Mouse (Mus musculus) urinary bladder, postnatal 4 days (tissue): ENCODE measurements around the gene Acsbg2.
A peak's percentile ranks its signal among the peaks of the same experiment; 100 is the strongest.

Experiments
- DNase-seq, 2 experiments: peaks; one replicate each; pipeline ENCODE4 v3.0.0; 2021 to 2022; ENCODE audit warnings: low spot score in 2 of 2

Acsbg2 gene

DNA sequence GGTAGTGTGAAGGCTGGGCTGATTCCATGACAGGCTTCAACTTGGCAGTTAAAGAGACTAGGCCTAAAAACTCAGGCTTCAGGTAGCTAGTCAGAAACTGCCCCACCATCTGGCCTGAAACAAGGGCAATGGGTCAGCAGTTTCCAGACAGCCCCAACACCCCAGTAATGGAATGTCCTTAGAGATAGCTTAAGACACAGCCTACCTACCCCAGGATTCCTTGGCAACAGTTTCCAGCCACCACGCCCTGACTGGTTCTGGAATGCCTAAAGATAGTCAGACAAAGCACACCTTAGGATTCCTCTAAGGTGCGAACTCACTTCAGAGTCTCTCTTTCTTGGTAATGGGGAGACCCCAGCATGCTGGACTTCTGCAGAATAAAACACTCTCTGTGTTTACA is 51.9 kb downstream of the Acsbg2 start:
- DNase-seq, result no peak

DNA sequence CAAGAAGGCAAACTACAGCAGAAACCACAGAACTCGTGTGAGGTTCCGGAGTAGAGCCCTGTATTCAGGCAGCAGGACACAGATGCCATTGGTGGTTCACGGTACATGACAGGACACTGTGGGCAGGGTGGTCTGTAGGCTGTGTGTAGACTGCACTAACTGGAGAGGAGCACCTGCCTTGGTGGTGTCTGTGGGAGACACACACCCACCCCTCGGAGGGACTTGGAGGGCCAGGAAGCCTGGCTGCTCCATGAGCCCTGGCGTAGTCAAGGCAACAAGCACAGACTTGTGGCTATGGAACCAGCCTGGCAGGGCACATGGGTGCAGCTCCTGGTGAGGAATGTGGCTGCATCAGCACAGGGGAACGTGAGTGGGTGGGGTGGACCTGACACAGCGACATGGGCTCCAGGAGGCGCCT is 54.5 kb downstream of the Acsbg2 start:
- peak in 1 of 2 experiments; percentile 49 for DNase-seq

DNA sequence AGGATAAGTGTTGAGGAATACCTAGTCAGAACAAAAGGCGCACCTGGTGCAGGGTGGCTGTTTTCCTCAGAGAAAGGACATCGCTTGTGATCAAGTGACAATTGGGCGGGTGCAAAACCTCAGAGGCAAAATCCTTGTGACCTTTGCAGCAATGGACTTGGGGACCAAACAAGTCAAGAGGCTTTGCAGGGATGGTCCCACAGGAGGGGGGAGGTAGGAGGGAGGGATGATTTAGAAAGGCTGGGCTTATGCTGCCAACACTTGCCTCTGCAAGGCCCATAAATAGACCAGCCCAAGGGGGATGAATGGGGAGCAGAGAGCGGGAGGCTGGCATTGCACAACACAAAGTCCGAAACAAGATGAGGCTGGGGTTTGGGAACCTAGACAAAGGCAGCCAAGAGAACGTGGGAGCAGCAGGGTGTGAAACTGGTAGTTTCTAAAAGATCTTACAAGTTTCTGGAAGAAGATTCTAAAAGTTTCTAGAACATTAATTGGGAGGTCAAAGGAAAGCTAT is 55.2 kb downstream of the Acsbg2 start:
- no peak for DNase-seq

DNA sequence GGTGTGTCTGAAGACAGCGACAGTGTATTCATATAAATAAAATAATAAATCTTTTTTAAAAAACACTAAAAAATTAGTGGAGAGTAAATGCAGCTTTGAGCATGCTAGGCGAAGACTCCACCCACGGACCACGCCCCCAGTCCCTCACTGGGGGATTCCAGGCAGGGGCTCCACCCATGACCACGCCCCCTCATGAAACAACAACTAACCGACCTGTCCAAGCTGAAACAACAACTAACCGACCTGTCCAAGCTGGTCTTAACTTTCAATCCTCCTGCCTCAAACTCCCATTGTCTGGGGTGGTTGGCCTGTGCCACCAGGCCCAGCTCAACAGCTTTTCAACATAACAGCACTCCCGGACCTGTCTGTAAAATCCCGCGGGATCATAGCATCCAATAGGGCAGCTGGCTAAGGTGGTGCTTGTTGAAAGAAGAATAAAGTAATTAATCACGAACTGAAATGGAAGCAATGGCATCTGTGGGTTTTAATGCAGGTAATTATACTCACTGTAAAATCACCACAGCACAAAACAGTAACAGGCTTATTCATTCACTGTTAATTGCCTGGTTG is 56.1 kb downstream of the Acsbg2 start:
- no peak for DNase-seq

DNA sequence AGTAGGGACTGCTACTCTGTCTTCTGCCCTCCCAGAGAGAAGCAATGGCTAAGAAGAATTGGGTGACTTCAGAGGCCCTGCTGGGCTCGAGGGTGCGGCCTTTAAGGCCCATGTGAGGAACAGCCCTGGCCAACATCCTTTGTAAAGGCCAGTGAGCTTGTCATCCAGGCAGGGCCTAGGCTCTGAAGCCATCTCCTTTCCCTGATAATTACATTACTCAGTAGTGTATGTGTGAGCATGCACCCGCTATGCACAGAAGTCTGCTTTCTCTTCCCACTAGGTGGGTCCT is 59.2 kb downstream of the Acsbg2 start:
- no peak for DNase-seq

DNA sequence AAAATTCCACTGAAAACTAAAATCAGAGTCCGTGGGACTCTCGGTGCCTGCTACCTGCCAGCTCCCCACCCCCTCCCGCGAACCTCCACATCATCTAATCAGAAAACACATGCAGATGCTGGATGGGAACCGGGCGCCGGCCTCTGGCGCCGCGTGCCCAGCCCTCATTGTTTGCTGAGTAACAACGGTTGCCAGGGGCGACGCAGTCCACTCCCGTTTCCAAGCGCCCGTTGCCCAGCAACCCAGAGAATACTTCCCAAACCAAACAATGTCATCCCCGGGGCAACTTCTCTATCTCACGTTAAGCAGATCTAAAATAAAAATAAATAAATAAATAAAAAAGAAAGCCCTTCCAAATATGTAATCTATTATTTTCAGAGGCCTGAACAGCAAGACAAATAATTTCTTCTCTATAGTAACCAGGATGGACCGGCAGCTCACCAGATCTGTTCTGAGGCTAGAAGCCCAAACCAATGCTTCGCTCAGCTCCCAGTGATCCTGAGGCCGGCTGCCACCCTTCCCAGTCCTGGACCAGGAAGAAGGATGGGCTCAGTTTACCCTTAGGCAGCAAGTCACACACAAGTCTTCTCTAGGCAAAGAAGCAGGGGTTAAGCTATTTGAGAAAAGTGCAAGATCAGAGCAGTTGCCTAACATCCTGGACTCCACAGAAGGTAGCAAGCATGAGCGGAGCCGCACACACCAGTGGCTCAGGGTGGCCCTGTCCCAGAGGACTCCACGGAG is 59.8 kb downstream of the Acsbg2 start:
- DNase-seq, result peak; percentile 74 to 88

DNA sequence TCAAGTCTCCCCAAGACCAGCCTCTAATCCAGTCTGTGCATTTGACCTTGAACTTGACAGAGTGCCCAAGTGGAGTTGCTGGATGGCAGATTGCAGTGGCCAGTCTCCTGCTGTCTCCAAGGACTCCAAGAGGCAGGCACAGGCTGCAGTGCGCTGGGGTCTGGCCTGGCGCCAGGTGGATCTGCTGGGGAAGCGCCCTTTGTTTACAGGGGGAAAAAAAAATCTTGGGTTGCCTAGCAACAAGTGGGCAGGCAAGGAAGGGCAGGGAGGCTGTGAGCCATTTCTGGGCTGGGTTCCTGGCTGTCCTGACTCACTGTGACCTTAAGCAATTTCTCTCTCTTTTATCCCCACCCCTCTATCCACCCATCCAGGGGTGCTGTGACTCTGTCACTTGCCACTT is 64.0 kb downstream of the Acsbg2 start:
- peak; percentile 82 to 90 for DNase-seq

DNA sequence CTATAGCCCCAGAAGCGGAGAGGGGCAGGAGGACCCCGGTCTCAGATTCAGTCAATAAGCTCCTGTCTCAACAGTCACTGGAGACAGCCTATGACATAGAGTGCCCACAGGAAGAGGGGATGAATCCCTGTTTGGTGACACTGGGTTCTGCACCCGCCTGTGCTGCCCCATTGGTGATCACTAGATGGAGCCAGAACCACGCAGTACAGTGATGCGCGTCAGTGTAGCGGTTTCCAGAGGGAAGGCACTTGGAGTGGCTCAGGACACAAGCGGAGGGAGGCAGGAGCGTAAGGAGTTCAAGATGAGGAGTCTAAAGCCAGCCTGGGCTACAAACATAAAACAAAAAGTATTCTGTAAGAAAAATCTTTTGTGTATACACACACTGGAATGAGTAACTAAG is 65.7 kb downstream of the Acsbg2 start:
- peak; percentile 67 to 75 for DNase-seq

DNA sequence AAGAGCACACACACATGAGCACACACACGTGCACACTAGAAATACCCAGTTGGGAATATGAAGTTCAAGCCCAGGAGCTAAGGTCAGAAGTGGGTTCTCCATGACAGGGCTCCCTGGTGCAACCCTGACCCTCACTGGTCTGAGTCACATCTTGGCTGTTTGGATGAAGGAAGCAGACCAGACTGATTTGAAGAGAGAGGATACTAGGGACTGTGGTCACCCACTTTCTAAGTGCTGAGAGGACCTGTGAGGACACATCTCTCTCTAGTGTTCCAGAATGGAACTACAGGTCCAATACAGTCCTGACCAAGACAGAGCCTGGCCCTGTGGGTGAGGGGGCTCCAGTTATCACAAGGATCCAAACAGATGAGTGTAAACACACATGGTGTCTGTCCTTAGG is 68.5 kb downstream of the Acsbg2 start:
- no peak for DNase-seq

DNA sequence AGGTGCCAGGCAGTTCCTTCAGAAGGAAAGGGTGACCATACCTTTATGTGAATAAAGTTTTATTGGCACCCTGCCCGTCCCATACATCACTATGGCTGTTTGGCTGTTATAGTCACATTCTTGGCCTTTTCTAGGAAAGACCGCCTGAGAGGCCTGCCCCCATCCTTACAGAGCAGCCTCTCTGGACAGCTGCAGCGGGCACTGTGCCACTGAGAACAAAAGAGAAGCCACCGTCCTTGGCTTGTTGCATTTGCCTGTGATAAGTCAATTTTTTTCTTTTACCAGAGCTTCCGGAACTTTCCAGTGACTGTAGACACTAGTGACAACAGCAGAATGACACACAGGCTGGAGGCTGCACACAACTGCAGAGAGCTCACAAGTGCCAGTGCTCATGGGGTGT is 69.3 kb downstream of the Acsbg2 start:
- DNase-seq, result no peak

DNA sequence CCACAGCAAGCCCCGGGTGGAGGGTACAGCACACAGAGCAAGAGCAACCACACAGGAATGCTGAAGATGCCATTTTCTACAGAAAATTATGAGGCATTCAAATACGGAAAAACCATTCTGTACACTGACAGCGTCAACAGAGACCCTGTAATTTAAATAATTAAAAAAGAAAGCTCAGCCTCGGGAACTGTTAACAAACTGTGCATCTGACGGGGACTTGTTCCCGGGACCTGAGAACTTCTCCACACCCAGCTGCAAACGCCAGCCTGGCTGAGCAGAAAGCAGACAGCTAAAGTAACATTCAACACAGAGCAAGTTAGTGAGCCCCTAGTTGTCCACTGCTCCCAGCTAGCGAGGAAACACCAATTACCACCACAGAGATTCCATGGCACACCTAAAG is 72.2 kb downstream of the Acsbg2 start:
- DNase-seq, result no peak

DNA sequence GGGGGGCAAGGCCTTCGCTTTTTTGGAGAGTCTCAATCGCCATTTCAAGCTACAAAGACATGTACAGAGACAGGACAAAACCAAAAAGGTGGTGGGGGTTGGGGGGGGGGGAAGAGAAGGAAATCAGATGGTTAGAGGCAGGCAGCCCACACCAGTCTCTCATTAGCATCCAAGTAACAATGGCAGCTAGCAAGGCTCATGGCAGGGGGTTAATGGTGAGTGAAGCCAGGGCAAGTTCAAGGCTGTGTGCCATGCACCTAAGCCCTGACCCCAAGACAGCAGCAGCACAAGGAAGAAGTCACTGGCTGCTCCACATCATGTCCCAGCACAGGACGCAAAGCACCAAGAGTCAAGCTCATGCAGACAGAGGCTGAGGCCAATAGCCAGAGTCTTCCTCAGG is 75.0 kb downstream of the Acsbg2 start:
- no peak for DNase-seq

DNA sequence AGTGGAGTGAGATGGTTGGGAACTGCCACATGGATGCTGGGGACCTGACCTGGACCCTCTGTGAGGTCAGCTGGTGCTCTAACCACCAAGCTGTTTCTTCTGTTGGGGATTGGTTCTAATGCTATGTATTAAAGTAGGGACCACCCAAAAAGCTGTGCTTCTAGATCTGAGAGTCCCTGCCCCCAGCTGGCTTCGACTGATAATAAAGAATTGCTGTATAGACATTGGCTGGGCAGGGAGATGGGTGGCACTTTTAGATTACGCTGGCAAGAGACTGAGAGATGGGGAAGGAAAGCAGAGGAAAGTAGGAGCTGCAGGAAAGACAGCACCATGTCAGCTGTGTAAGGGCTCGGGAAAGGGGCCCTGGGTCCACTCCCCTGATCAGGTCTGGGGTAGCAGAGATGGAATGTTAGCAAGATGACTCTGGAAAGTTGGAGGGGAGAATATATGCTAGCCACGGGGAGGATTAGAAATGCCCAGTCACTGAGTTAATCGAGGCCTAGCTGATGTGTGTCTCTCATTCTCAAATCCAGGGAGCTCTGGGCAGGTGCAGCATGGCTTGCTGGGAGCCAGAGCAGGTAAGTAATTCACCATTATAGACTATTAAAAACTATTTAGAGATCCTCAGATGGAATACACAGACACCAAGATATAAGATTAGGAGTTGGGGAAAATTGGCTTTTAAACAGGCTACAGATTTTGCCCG is 80.5 kb downstream of the Acsbg2 start:
- DNase-seq, result no peak
